Mouse (Mus musculus) ovary, adult 10 weeks (tissue): ENCODE measurements around the gene Psors1c2. TPM values are rescaled to one million over a fixed set of nuclear protein-coding genes. Genes with fewer than 3 reads are reported as not detected.

Source experiments
- polyA plus RNA-seq: library from polyadenylated mRNA; stranded (reverse); fragments of 350-450 nt; fragmentation: Illumina TruSeq; extraction: RNeasy Lipid Tissue Mini Kit (QIAGEN cat#74804); gene quantifications from one replicate; pipeline ENCODE4 v1.2.3, GENCODE M21; 2014

Gene Psors1c2
- polyA plus RNA-seq, result not detected

DNA sequence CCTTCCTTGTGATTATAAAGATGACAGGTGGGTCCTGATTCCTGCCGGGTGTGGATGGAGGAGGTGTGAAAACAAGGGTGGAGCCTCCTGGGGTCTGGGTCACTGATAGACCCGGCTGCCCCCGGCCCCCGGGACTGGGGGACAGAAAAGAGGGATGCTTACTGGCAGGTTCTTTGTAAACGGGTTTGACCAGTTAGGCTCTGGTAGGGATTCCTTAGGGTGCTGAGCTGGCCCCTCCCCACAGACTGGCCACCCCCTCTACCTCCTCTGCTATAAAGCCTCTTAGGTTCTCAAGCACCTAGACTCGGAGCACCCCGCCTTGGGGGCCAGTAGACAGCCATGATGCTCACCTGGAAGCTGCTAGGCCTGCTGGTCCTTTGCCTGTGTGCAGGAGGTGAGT, at the start of gene Psors1c2:
Psors1c2 (plus strand) TSS at position 301 of the 400 bp plus-strand sequence.

DNA sequence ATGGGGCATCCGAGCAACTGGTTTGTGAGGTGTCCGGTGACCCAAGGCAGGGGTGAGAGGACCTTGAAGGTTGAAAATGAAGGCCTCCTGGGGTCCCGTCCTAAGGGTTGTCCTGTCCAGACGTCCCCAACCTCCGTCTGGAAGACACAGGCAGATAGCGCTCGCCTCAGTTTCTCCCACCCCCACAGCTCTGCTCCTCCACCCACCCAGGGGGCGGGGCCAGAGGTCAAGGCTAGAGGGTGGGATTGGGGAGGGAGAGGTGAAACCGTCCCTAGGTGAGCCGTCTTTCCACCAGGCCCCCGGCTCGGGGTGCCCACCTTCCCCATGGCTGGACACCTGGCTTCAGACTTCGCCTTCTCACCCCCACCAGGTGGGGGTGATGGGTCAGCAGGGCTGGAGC, 27.2 kb upstream of the Psors1c2 start, which contains the start of gene Pou5f1:
Pou5f1 (plus strand) TSS at position 243 of the 400 bp plus-strand sequence.

DNA sequence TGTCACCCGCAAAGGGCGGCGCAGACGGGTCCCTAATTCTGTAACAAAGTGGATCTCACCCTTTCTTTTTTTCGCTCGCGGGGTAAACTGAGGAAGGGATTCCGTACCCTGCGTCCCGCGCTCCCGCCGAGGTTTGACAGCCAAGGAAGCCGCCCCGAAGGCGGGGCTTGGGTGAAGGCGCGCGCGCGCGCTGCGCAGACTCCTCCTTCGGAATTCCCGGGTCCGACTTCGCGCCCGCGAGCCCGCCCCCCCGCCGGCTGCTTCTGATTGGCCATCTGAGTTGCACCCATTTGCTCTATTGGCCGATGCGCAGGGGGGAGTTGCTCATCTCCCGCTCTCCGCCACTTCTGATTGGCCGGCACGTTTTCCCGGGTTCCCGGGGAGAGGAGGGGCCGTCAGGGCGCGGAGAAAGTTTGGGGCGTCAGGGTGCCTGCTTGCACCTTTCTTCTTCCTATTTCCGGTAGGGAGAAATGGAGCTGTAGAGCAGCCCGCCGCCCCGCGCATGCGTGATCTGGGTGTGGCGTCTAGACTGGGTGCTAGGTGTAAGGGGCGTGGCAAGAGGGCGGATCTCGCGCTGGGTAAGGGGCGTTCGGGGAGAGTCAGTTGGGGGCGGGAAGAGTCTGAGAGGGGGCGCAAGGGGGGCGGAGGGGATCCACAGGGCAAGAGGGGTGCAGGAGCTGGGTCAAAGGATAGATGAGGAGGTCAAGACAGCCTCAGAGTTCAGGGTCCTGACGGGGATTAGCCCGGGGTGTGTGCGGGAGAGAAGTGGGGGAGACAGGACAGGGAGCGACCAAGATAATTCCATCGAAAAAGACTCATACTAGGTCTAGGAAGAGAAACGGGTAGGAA, 16.1 kb upstream of the Psors1c2 start, which contains the start of the genes Tcf19 and Cchcr1:
Tcf19 (minus strand) TSS at position 173 of the 849 bp plus-strand sequence.
Cchcr1 (plus strand) TSS at position 449 of the 849 bp plus-strand sequence.

DNA sequence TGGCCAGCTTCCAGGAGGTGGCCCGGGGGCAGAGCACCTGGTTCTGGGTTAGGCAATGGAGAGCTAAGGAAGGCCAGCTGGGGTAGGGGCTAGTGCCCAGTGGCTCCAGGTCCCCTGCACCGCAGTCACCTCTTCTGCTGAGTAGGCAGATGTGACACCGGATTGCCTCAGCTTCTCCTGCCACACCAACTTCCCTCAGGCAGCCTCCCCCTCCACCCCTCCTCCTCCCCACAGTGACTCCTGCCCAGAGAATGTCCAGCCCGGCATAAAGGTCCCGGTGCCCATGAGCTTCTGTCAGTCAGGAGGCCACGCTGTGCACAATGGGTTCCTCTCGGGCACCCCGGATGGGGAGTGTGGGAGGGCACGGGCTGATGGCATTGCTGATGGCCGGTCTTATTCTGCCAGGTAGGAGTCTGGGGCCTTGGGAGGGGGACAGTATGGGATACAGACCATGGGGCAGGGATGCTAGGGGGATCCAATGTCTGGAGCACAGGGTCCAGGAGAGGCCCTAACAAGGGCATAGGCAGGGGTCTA, 18.9 kb downstream of the Psors1c2 start, which contains the start of gene Cdsn:
Cdsn (plus strand) TSS at position 248 of the 534 bp plus-strand sequence.

DNA sequence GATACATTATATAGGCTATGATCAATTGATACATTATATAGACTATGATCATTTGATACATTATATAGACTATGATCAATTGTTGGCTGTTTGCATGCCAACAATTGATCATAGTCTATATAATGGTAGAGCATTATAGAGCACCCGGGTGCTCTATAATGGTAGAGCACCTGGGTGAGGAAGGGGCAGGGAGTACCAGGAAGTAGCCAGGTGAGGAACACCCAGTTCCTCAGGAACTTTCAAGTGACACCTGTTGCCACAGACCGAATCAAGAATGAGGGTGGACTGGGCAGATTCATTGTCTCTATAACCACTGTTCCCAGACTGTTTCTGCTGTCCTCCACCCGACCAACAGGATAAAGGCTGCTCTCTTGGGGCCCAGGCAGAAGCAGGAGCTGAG, 34.1 kb downstream of the Psors1c2 start, which contains the start of gene 2300002M23Rik:
2300002M23Rik (plus strand) TSS at position 301 of the 400 bp plus-strand sequence.

Other genes with a start within 250 kb of the Psors1c2 start
- not detected for gene H2-Q1, start 212.8 kb upstream of the Psors1c2 start, polyA plus RNA-seq
- 2.1 TPM for gene H2-Q2, start 191.0 kb upstream of the Psors1c2 start, polyA plus RNA-seq
- gene H2-Q4, start 153.6 kb upstream of the Psors1c2 start, polyA plus RNA-seq, result 21.8 TPM
- 3.0 TPM for gene H2-Q6, start 108.4 kb upstream of the Psors1c2 start, polyA plus RNA-seq
- gene H2-Q7, start 94.0 kb upstream of the Psors1c2 start, polyA plus RNA-seq, result 2.0 TPM
- gene H2-Q10, start 63.1 kb upstream of the Psors1c2 start, polyA plus RNA-seq, result 0.80 TPM
- gene Pou5f1, start 27.2 kb upstream of the Psors1c2 start, polyA plus RNA-seq, result 0.46 TPM
- 1.9 TPM for gene Tcf19, start 16.4 kb upstream of the Psors1c2 start, polyA plus RNA-seq
- 0.23 TPM for gene Cchcr1, start 16.1 kb upstream of the Psors1c2 start, polyA plus RNA-seq
- gene Cdsn, start 18.9 kb downstream of the Psors1c2 start, polyA plus RNA-seq, result not detected
- gene 2300002M23Rik, start 34.2 kb downstream of the Psors1c2 start, polyA plus RNA-seq, result 0.48 TPM
- gene Sfta2, start 68.3 kb downstream of the Psors1c2 start, polyA plus RNA-seq, result not detected
- not detected for gene Gm9573, start 93.4 kb downstream of the Psors1c2 start, polyA plus RNA-seq
- 0.17 TPM for gene Mucl3, start 110.5 kb downstream of the Psors1c2 start, polyA plus RNA-seq
- gene Vars2, start 134.4 kb downstream of the Psors1c2 start, polyA plus RNA-seq, result 0.48 TPM
- gene Gtf2h4, start 140.5 kb downstream of the Psors1c2 start, polyA plus RNA-seq, result 2.4 TPM
- 7.1 TPM for gene Ddr1, start 171.4 kb downstream of the Psors1c2 start, polyA plus RNA-seq